Mouse (Mus musculus): ENCODE data around the gene Gm5244.

Gene Gm5244

DNA sequence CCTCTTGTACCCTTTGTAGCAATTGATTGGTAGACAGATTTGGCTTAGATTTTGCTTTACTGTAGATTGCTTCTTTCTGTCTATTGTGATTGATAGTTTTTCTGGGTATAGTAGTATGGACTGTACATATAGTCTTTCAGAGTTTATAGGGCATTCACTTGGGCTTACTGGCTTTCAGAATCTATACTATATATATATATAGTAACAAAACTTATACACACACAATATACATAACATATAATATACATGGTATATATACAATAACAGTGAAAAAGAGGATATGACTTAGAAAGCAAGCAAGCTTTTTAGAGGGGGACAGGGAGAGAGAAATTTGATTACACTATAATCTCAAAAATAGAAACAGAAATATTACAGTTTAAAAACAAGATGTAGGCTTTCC, at the start of gene Gm5244:
TSS of gene Gm5244 (plus strand) at position 301 of the 400 bp plus-strand sequence.
- no peak for DNase-seq

DNA sequence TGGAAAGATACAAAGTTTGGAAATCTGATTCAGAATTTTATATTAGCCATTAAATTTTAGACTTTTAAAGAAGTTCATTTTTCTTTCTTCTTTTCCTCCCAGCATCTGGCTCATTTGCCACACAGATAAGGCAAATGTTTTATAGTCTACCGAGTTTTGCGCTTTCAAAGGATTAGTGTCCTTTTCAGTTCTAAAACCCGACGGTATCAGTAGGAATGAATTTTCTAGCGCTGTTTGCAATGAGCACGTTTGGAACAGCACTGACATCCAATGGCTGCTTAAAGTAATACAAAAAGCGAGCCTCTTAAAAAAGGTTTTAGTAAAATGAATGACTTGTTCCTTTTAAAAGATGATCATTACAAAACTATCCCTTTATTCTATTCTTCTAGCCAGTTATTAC, 49.4 kb upstream of the Gm5244 start:
- no peak for DNase-seq

DNA sequence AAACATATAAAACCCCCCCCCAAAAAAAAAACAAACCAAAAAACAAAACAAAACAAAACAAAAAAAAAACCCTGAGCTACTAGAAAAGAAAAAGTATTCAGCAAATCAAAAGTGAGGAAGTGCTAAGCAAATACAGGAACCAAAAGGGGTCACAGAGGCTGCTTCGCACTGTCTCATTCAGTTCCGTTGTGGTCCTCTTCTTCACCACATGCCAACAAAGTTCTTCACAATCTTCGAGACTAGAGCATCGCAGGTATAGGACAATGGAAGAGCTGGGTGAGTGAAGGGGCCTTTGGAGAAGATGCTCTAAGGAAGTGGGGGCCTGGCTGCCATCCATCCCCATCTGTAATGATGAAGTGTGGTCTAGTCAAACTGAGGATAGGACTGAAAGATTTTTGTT, 48.1 kb upstream of the Gm5244 start:
- no peak for DNase-seq

DNA sequence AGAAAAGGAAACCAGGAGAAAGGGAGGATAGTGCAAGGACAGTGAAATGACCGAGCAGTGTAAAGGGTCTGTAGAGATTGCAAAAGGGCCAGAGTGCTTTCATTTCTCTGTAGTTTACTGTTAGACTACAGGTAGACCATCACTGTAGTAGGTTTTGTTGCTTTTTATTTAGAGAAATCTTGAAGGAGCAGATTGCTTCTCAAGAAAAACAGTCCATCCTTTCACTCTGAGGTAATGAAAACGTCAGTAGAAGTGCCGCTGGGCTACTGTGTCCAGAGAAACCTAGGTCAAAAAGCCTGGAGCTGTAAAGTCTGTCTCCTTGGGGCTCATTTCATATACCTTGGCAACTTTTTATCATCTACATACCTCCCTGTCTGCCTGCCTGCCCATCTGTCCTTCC, 47.4 kb upstream of the Gm5244 start:
- DNase-seq = no peak

GRCm38 (mm10) chr19:12800621-12801020, 45.9 kb upstream of the Gm5244 start:
- no peak for DNase-seq

GRCm38 (mm10) chr19:12801046-12801445, 45.4 kb upstream of the Gm5244 start:
- no peak for DNase-seq

DNA sequence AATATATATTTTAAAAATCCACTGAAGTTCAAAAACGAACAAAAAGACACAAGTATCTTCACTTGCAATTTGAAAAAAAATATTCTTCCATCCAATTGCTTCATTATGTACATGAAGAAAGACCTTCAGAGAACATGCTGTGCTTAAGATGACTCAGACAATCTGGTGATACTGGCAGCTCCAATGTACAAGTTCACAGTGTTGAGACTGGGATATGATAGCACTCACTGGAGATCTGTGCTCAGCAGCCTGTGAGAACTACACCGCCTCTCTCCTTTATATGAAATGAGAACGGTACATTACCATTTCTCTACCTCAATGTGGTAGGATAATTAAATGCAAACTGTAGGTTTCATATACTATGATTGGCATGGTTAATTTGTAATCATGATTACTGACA, 43.7 kb upstream of the Gm5244 start:
- no peak for DNase-seq

- DNase-seq = no peak
Observed at GRCm38 (mm10) chr19:12804237-12804636, 42.2 kb upstream of the Gm5244 start.

DNA sequence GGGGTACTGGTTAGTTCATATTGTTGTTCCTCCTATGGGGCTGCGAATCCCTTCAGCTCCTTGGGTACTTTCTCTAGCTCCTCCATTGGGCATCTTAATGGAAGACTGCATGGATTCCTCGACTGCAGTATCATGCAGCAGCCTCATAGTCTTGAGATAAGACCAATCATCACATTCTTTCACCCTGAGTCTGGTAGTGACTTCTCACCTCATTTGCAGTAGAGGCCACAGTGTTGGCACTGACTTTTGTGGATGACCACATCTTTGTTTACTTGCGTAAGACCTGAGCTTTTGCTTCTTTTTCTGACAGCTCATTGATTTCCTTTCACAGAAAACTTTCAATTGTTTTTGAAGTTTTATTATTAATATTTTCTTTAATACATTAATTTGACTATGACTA, 40.8 kb upstream of the Gm5244 start:
- no peak for DNase-seq

GRCm38 (mm10) chr19:12806214-12806613, 40.3 kb upstream of the Gm5244 start:
- no peak for DNase-seq

DNA sequence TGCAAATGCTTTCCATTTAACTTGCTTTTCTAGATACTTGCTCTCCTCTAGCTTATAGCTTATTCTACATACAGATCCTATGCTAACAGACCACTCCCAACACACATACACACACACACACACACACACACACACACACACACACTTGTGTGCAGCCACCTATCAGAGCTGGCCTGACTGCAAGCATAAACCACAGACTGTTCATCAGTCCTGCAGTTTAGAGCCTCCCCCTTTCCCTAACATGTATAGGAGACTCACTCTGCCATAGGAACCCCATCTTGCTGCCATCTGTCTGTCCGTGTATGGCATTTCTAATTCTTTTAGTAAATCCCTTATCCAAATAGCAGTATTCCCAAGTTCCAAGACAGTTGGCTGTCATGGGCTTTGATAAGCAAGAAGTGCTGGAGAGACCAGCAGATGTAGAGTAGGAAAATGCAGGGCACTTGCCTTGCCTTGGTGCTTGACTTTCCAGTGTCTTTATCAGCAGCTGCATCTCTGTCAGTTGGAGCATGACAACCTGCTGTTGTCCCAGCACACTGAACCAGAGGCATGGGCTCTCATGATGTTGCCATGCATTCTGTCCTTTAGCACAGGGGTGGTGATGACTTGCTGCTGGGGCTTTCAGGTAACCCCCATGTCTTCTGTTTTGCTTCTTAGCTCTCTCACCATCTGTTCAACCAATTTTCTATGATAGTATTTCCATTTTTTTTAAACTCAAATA, 33.7 kb upstream of the Gm5244 start:
- DNase-seq = no peak

- no peak for DNase-seq
Observed at GRCm38 (mm10) chr19:12813883-12814282, 32.6 kb upstream of the Gm5244 start.

DNA sequence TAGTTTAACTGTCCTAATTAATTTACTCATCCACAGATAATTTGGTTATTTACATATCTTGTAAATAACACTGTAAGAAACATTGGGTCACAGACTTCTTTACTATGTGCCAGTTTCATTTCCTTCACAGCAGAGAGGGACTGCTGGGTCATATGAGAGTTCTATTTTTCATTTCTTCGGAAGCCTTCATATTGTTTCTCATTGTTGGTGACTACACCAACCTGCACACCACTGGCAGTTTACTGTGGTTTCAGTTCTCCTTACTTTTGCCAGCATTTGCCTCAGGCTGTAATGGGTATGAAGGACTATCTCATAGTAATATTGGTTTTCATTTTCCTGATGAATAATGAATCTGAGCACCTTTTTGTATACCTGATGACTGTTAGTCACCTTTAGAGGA, 28.0 kb upstream of the Gm5244 start:
- DNase-seq = no peak

DNA sequence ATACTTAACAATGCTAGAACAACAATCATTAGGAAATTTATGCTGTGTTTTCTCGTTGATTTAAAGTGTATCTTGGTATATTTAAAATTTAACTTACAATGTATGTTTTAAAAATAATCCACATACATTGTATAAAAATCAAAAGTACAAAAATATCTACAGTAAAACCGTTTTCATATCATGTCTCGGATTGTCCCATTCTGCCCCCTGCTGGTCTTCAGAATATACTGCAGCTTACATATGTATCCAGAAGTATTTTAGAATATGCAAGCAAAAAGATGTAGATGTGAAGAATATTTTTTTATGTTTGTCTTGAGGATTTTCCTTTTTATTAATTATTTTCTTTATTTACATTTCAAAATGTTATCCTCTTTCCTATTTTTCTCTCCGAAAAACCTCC, 26.1 kb upstream of the Gm5244 start:
- peak; percentile 12 for DNase-seq

DNA sequence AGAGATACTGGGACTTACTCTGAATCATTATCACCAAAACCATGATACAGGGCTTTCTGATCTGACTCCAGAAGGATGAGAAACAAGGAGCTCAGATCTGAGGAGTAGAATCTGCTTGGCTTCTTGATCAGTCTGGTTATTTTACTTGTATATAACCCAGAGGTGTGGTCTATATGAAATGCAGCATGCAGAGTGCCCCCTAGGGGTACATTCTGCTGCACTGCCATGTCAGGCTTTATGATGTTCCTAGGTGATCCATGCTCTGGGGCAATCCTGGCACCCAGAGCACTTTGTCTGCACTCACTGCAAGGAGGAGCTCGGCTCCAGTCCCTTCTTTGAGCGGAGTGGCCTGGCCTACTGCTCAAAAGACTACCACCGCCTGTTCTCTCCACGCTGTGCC, 21.9 kb upstream of the Gm5244 start:
- DNase-seq = no peak

DNA sequence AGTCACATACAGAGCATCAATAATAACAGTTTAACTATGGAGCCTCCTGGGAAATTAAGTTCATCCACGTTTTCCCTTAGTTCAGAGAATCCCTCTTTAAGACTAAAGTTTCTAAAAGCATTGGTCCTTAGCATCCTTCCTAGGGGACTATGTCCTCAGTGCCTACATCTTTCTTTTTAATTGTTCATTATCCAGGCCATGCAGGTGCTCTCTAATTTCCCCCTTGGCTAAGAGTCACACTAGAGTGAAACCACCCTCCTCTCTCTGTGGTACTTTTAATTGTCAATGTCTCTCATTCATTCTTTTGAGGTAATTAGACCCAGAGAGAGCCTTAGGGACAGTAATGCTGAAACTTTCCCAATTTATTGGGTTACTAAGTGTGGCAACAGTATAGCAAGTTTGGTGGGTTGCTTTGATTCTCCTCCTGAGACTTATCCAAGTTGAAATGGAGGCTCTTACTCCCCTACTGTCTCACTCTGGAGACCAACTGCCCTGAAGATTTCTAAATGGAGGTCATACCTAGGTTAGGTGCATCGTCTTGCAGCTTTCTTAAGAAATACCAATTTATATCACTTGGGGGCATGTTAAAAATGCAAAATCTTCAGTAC, 15.6 kb upstream of the Gm5244 start:
- DNase-seq = no peak

GRCm38 (mm10) chr19:12831559-12831958, 14.9 kb upstream of the Gm5244 start:
- DNase-seq = no peak

- no peak for DNase-seq
Observed at GRCm38 (mm10) chr19:12833625-12834024, 12.9 kb upstream of the Gm5244 start.

DNA sequence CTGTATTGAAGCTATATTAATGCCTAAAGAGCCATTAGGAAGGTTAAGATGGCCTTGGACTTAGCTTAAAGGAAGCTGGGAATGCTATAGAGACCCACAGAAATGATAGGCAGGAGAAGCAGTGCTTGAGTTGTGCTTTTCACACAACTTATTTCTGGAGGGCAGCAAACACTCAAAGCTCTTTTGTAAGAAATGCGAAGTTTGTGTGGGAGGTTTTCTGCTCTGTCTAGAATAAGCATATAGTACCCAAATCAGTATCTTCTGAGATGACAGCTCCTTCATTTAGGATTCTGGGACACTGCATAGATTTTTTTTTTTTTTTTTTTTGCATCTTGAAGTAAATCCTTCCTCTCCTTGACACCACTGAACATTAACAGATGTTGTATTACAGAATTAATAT, 8.0 kb upstream of the Gm5244 start:
- no peak for DNase-seq

DNA sequence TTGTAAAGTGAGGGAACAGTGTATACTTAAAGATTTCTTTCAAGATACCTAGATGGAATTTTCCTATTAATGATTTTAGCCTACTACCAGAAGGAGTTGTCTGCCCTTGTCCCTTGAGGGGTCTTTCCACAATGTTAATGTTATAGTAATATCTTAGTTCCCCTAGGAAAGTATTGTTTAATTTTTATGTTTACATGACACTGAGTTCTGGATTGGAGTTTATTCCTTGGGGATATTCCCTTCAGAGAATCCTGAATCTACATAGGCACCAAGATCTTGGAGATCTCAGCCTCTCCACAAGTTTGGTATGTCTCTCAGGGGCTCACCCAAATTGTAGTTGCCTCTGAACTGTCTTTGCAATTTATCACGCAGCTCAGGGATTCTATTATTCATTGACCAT, 10.5 kb downstream of the Gm5244 start, which contains the start of gene Olfr1444:
TSS of gene Olfr1444 (plus strand) at position 301 of the 400 bp plus-strand sequence.
- no peak for DNase-seq

GRCm38 (mm10) chr19:12883555-12883954, 37.1 kb downstream of the Gm5244 start, which contains the start of gene Olfr1445:
Gene Olfr1445, plus strand, starts transcription at chr19:12883855.
- no peak for DNase-seq

DNA sequence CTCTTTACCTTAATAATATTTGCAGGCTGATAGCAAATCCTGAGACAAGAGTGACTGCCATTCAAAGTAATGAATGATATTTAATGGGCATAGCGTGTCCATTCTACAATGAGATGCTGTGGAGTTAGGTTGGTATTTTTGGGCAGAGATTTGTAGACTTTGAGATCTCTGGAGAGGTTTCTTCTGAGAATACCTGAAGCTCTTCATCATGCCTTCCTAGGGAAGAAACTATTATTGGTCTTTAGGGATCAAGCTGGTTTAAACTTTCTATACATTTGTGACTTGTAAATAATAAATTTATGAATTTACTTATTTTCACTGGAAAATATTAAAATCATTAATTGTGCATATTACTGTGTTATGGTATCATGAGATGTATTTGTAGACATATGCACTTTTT, 46.9 kb downstream of the Gm5244 start, which contains the start of gene Olfr1446:
TSS of gene Olfr1446 (minus strand) at position 101 of the 400 bp plus-strand sequence.
- no peak for DNase-seq

All from right cerebral cortex, postnatal 14 days (tissue).